Mouse (Mus musculus): ENCODE results near the gene Col4a1. TPM values are rescaled to one million over a fixed set of nuclear protein-coding genes. Genes with fewer than 3 reads are reported as not detected.

Gene Col4a1
- polyA plus RNA-seq, 1 experiment from 2014 or later: 14.3 TPM

DNA sequence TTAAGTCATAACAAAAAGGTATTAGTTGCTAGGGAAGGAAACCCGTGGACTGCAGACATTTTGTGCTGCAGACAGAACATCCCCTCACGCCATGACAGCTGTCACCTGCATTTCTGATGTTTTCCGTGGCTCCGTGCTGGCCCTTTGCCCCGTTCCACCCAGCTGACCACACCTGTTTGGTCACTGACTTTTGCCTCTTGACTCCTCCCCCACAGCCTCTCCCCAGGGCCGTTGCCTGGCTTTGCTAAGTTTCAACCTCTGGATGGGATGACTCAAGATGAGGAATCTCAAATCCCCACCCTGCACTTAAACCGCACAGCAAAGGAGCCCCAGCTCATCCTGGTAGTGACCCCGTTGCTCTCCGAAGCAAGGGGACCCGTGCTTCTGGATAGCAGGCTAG is 33.6 kb upstream of the Col4a1 start:
- Histone ChIP-seq H3K4me1 (replicated peaks) (no peaks in the 10 kb centered on the region), H3K36me3 (no peaks in the 10 kb centered on the region), H3K9me3 (replicated peaks) (no peaks in the 10 kb centered on the region), H3K4me3 (replicated peaks) (no peak overlapping the region), H3K4me2 (no peak overlapping the region), H3K9ac (no peak overlapping the region), H3K27ac (no peak overlapping the region), H3K27me3 (no peaks in the 10 kb centered on the region)
- WGBS (ENCODE audit: insufficient replicate concordance): 65% methylated on average over 10 of the region's 10 CpGs
- ATAC-seq (ENCODE audit: low read depth): no peak
- DNase-seq: no peak

DNA sequence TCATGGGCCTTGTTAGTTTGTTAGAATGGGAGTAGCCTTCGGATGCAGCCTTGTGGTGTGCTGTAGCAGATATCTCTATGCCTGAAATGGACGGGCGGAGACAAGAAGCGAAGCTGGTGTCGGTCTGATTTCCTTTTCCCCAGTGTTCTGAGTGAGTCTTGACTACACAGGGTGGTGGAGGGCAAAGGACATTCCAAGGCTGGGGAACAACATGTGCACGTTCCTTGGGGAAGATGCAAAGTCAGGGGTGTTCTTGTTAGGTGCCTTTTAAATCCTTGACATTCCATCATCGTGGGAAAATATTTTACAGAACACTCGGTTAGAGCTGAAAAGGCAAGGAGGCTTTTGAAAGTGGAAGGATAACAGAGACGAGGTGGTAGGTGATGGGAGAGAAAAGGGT is 31.8 kb upstream of the Col4a1 start:
- H3K4me1 ChIP-seq (replicated peaks): 0 out of 2 replicates have a peak, but pooled peaks cover 7% of the 10 kb centered on the region
- H3K27me3 ChIP-seq: no peaks in the 10 kb centered on the region
- WGBS (ENCODE audit: insufficient replicate concordance): 61% methylated on average over 9 of the region's 9 CpGs
- DNase-seq: no peak
- H3K27ac ChIP-seq: no peak overlapping the region
- no peak overlapping the region for H3K4me2 ChIP-seq
- no peak overlapping the region for H3K4me3 ChIP-seq (replicated peaks)
- H3K36me3 ChIP-seq: no peaks in the 10 kb centered on the region
- no peak overlapping the region for H3K9ac ChIP-seq
- ATAC-seq (ENCODE audit: low read depth): no peak
- no peaks in the 10 kb centered on the region for H3K9me3 ChIP-seq (replicated peaks)

DNA sequence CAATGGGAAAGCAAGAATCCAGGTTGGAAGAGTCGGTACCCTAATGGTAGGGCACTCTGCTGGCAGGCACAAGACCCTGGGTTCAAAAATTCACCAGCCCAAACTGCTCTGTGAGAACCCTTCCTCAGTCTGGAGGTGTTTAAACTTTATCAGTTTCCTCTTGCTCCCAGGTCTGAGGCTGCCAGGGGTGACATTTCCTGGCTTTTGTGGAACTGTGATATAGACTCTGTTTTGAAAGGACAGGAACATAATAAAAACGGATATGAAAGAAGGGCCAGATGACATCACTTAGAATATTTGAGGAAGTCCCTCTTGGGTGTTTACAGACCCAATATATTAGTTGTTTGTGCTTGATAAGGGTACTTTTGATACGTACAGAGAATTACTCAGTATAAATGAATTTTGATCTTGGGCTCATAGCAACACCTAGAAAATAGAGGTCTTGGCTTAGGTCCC is 28.5 kb upstream of the Col4a1 start:
- H3K9ac ChIP-seq: no peak overlapping the region
- H3K4me1 ChIP-seq (replicated peaks): 0 out of 2 replicates have a peak, but pooled peaks cover 7% of the 10 kb centered on the region
- H3K27me3 ChIP-seq: no peaks in the 10 kb centered on the region
- H3K9me3 ChIP-seq (replicated peaks): no peaks in the 10 kb centered on the region
- H3K4me3 ChIP-seq (replicated peaks): no peak overlapping the region
- no peak overlapping the region for H3K4me2 ChIP-seq
- ATAC-seq (ENCODE audit: low read depth): no peak
- no peak for DNase-seq
- 16% methylated on average over 3 of the region's 3 CpGs for WGBS (ENCODE audit: insufficient replicate concordance)
- no peak overlapping the region for H3K27ac ChIP-seq
- no peaks in the 10 kb centered on the region for H3K36me3 ChIP-seq

DNA sequence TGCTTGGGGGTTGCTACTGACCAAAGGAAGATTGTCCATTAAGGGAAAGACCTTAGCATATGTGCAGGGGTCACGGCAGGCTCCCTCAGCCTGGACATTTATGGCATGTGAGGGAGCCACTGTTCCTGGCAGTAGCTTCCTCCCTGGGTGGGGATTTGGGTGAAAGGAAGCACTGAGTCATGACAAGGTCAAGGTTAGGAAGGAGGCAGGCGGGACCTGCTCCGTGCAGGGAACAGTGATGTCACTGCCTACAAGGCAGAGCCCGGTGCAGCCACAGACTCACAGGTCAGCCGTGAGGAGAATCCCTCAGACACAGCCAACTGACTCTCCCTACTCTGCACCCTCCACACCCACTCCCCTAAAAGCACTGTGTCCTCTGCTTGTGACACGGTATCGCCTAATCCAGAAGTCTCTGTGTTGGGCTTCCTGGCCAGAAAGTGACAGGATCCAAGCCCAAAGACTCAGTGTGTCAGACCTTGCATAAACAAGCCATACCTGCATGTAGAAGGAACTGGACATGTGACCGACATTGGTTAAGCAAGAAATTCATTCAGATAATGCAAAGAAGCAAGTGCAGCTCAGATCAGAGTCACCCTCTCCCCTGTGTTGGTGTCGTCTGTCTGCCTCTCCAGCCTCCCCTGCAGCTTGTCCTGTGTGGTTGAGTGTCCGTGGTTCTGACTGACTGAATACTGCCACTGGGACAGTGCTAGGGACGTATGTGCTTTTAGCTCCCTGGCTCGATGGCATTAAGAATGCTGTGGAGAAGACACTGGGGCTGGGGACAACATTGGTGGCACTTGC is 27.9 kb upstream of the Col4a1 start:
- ATAC-seq (ENCODE audit: low read depth): peak; percentile 12; the same call in 1 of the 2 replicates
- DNase-seq: no peak
- Histone ChIP-seq H3K9ac (no peak overlapping the region), H3K27me3 (no peaks in the 10 kb centered on the region), H3K4me1 (replicated peaks) (0 out of 2 replicates have a peak, but pooled peaks cover 7% of the 10 kb centered on the region), H3K36me3 (no peaks in the 10 kb centered on the region), H3K27ac (no peak overlapping the region), H3K4me3 (replicated peaks) (no peak overlapping the region), H3K9me3 (replicated peaks) (no peaks in the 10 kb centered on the region), H3K4me2 (no peak overlapping the region)
- WGBS (ENCODE audit: insufficient replicate concordance): 26% methylated on average over 12 of the region's 12 CpGs

DNA sequence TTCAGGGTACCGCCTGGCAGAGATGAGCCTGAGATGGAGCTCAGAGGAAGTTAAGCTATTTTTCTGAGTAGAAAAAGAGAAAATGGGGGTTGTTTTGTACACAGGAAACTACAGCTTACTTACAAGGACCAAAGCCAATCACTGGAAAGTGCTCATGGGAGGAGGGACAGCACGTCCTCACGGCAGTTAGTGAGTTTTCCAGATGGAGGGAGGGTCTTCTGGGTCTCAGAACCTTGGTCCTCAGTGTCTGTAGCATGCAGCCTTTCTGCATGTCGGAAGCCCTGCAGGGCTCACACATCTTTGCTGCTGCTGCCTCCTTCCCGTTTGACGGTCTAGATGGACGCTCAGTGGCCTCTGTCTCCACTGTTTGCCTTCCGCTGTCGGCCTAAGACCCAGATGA is 25.9 kb upstream of the Col4a1 start:
- ATAC-seq (ENCODE audit: low read depth) (no peak), DNase-seq (no peak)
- Histone ChIP-seq H3K4me3 (replicated peaks) (no peak overlapping the region), H3K4me2 (no peak overlapping the region), H3K9ac (no peak overlapping the region), H3K27me3 (no peaks in the 10 kb centered on the region), H3K36me3 (no peaks in the 10 kb centered on the region), H3K9me3 (replicated peaks) (no peaks in the 10 kb centered on the region), H3K27ac (no peak overlapping the region), H3K4me1 (replicated peaks) (peaks cover 16% of the 10 kb centered on the region; the same call in 1 of the 2 replicates)
- WGBS (ENCODE audit: insufficient replicate concordance): 68% methylated on average over 9 of the region's 9 CpGs

DNA sequence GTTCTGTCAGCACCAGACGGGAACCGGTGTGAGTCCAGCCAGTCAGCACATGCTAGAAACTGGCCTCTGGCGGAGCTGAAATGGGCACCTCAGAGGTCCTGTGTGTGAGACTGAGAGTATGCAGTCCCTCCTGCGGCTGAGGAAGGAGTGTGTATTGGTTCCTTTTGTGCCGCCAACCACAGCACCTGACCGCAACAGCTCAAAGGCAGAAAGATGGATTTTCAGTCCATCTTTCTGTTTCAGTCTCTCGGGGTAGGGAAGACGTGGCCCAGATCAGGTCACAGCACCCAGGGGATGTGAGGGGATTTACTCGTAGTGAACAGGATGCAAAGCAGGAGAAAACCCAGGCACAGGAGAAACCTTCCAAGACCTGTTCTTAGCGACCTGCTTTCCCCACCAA is 25.0 kb upstream of the Col4a1 start:
- Histone ChIP-seq H3K27me3 (no peaks in the 10 kb centered on the region), H3K9ac (no peak overlapping the region), H3K36me3 (no peaks in the 10 kb centered on the region), H3K27ac (no peak overlapping the region), H3K9me3 (replicated peaks) (no peaks in the 10 kb centered on the region), H3K4me1 (replicated peaks) (peaks cover 16% of the 10 kb centered on the region; the same call in 1 of the 2 replicates), H3K4me2 (no peak overlapping the region), H3K4me3 (replicated peaks) (no peak overlapping the region)
- ATAC-seq (ENCODE audit: low read depth): no peak
- WGBS (ENCODE audit: insufficient replicate concordance): 67% methylated on average over 10 of the region's 10 CpGs
- no peak for DNase-seq

DNA sequence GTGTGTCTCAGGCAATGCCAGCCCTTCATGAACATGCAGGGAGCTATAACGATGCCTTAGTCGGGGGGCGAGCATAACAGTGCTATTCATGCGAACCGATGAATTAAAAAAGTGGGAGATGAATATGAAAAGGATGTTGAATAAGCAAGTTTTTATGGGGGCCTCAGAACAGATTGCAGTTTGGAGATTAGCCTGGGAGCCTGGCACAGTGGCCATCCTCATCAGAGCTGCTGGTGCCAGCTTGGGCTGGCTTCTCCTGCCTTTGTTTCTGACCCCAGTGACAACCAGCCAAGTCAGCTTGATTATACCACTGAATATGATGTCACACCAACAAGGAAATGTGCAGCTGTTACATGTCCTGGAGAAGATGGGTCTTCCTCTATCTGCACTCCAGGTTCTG is 23.7 kb upstream of the Col4a1 start:
- Histone ChIP-seq H3K9me3 (replicated peaks) (no peaks in the 10 kb centered on the region), H3K27ac (no peak overlapping the region), H3K4me3 (replicated peaks) (no peak overlapping the region), H3K36me3 (no peaks in the 10 kb centered on the region), H3K4me1 (replicated peaks) (peaks cover 16% of the 10 kb centered on the region; the same call in 1 of the 2 replicates), H3K9ac (no peak overlapping the region), H3K27me3 (no peaks in the 10 kb centered on the region), H3K4me2 (no peak overlapping the region)
- ATAC-seq (ENCODE audit: low read depth): no peak
- no peak for DNase-seq
- 84% methylated on average over 5 of the region's 5 CpGs for WGBS (ENCODE audit: insufficient replicate concordance)

DNA sequence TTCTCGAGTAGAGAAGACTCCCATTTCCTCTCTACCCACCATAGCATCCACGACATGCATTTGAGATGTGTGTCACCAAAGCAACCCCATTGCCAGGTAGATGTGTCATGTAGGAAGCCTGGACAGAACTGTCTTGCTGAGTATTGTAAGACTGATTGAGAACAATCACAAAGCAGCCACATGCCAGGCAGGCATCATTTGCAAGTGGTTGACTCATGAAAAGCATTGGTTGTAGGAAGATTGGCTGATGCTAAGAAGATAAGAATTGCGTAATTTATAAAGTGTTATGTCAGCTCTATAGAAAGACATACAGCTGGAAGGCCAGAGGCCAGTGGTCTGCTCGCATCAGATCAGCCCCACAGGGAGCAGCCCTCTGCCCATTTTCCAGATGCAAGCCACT is 22.6 kb upstream of the Col4a1 start:
- 56% methylated on average over 4 of the region's 4 CpGs for WGBS (ENCODE audit: insufficient replicate concordance)
- no peak for ATAC-seq (ENCODE audit: low read depth)
- no peak overlapping the region for H3K27ac ChIP-seq

DNA sequence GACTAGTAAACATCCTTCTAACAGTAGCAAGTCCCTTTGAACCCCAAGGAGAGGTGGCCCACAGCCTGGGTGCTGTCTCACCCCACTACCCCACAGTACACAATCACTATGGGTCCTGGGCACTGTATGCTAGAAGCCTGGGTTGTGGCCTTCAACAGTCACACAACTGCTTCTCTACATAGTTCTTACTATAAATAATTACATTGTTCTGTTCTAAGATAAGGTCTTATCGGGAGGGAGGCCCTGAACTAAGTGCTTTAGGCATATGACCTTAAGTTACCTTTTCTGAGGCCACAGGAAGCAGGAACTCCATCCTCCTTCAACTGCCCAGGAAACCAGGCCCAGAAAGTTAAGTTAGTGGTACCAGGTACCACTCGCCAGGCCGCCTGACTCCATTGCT is 21.9 kb upstream of the Col4a1 start:
- 37% methylated on average over 3 of the region's 3 CpGs for WGBS (ENCODE audit: insufficient replicate concordance)

More for the DNA sequence above, 22.6 kb upstream of the Col4a1 start:
- Histone ChIP-seq H3K9me3 (replicated peaks) (no peaks in the 10 kb centered on the region), H3K4me2 (no peak overlapping the region), H3K36me3 (no peaks in the 10 kb centered on the region), H3K4me1 (replicated peaks) (peaks cover 12% of the 10 kb centered on the region; the same call in 1 of the 2 replicates), H3K27me3 (no peaks in the 10 kb centered on the region), H3K4me3 (replicated peaks) (no peak overlapping the region), H3K9ac (no peak overlapping the region)
- no peak for DNase-seq

DNA sequence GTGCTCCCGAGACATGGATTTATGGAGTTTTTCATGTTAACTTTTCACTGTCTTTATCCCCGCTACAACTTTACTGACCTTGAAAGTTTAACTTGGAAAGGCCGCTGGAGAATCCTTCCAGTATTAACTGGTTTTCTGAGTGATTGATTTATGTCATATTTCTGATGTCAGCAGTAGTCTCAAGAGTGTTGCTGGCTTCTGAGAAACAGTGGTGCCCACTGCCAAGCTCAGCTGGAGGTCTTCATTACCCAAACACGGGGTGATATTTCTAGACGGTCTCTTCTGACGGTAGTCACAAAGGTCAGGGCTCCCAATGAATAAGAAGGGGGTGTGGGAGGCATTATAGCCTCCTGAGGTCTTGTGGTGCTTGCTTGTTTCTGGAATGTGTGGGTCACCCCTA is 21.1 kb upstream of the Col4a1 start:
- no peaks in the 10 kb centered on the region for H3K9me3 ChIP-seq (replicated peaks)
- no peak overlapping the region for H3K4me2 ChIP-seq
- no peak overlapping the region for H3K4me3 ChIP-seq (replicated peaks)
- peaks cover 9% of the 10 kb centered on the region; the same call in 1 of the 2 replicates for H3K4me1 ChIP-seq (replicated peaks)
- DNase-seq (no peak), ATAC-seq (ENCODE audit: low read depth) (no peak)
- no peak overlapping the region for H3K27ac ChIP-seq
- no peak overlapping the region for H3K9ac ChIP-seq
- no peaks in the 10 kb centered on the region for H3K36me3 ChIP-seq
- H3K27me3 ChIP-seq: no peaks in the 10 kb centered on the region
- WGBS (ENCODE audit: insufficient replicate concordance): 66% methylated on average over 6 of the region's 6 CpGs

More for the DNA sequence above, 21.9 kb upstream of the Col4a1 start:
- Histone ChIP-seq H3K9me3 (replicated peaks) (no peaks in the 10 kb centered on the region), H3K36me3 (no peaks in the 10 kb centered on the region), H3K4me2 (no peak overlapping the region), H3K27me3 (no peaks in the 10 kb centered on the region), H3K4me1 (replicated peaks) (peaks cover 9% of the 10 kb centered on the region; the same call in 1 of the 2 replicates), H3K9ac (no peak overlapping the region), H3K4me3 (replicated peaks) (no peak overlapping the region), H3K27ac (no peak overlapping the region)
- ATAC-seq (ENCODE audit: low read depth) (no peak), DNase-seq (no peak)

DNA sequence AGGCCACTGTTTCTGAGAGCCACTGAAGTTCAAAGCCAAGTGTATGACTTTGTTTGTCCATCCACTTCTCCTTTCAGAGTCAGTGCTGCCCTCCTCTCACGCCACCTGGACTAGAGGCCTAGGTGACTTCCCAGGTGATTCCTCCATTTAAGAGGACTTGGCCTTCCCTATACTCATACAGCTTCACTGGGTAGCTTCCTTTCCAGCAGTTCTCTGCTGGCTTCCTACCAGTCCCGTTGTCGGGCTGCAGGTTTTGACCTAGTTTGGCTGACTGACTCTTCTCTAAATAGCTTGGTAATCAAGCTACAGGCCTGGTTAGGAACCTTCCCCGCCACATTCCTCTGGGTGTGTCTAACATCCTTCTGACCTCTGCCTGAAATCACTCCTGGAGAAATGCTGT is 18.9 kb upstream of the Col4a1 start:
- no peaks in the 10 kb centered on the region for H3K27me3 ChIP-seq
- H3K4me3 ChIP-seq (replicated peaks): no peak overlapping the region
- H3K4me1 ChIP-seq (replicated peaks): peaks cover 9% of the 10 kb centered on the region; the same call in 1 of the 2 replicates
- H3K36me3 ChIP-seq: no peaks in the 10 kb centered on the region
- DNase-seq (no peak), ATAC-seq (ENCODE audit: low read depth) (no peak)
- no peak overlapping the region for H3K4me2 ChIP-seq
- 62% methylated on average over 4 of the region's 4 CpGs for WGBS (ENCODE audit: insufficient replicate concordance)
- no peak overlapping the region for H3K9ac ChIP-seq
- H3K9me3 ChIP-seq (replicated peaks): no peaks in the 10 kb centered on the region
- H3K27ac ChIP-seq: no peak overlapping the region
